Mouse (Mus musculus) cerebellum, postnatal 14 days (tissue): ENCODE results near the gene Ifit3.
"Not testable (repeated sequence)": the region's sequence is repeated elsewhere in the genome, so short reads cannot be mapped to it uniquely, and the experiment has no call there.

Experiments
- DNase-seq, 2 experiments: peaks; one replicate each; pipeline ENCODE4 v3.0.0; 2021; ENCODE audit warnings: mixed read lengths in 2 of 2

The Ifit3 gene

DNA sequence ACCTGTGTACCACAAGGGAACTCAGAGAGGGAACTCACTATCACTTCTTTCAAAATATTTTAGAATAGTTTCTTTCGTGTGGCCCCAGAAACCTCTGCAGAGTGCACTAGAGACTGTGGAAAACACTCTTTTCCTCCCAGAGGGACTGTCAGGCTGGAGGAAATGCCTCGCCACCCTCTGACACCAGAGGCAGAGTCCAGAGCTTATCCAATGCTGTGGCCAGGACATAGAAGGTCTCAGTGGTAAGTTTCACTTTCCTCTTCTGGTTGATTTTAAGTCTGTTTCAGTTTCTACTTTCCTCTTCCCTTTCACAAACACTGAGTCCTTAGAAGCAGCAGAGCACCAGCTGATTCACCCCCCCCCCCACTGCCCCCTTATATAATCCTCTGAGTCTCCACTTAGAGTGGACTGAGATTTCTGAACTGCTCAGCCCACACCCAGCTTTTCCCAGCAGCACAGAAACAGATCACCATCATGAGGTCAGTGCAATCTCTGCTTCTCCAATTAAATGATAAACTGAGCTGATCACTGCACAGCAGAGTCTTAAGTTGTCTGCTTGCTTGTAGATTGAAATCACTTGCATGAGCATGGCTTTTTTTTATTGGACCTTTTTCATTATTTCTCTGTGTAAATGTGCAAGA lies at the start of gene Ifit3:
Gene Ifit3, plus strand, starts transcription at position 406 of the 641 bp plus-strand sequence.
- DNase-seq: not testable (repeated sequence)

DNA sequence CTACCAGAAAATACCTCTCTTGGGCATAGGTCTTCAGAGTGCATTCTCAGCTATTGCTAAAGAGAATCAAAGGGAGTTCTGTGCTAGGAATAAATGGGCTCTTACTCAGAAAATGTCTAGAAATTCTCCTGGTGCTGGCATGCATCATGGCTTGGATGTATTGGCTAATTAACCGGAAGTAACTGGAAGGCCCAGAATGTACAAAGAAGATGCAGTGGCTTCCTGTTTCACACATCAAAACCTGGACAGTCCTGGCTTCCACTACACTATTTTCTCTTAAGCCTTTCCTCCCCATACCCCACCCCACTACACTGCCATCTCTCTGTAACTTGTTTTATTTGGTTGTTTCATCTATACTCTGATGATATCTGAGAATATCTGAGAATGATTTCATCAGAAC lies 43.9 kb upstream of the Ifit3 start:
- DNase-seq: no peak

DNA sequence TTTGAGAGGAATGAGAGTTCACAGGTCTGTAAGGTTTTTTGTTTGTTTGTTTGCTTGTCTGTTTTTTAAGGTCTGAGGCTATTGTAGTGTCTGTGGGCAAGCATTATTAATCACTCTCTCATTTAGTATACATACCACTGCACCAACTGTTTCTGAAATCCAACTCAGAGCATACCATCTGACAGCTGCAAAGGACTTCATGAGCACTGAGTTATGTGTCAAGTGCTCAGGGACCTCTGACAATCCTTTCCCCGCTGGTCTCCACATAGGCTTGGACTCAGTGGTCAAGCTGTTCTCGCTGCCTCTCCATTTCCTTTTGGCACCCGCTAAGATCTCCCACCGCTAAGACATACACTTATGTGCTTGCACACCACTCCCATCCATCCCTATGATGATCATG lies 37.1 kb upstream of the Ifit3 start:
- DNase-seq: no peak

DNA sequence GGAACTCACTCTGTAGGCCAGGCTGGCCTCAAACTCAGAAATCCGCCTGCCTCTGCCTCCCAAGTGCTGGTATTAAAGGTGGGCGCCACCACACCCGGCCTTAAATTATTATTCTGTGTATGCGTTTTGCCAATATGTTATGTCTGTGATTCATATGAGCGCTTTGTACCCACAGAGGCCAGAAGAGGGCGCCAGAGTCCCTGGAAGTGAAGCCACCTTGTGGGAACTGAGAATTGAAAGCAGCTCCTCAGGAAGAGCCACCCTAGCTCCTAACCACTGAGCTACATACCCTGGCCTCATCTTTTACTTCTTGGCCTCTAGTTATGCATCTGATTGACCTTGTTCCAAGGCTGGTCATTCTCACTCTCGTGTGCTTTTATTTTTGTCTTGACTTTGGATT lies 35.4 kb upstream of the Ifit3 start:
- peak; percentile 80 to 88 for DNase-seq

DNA sequence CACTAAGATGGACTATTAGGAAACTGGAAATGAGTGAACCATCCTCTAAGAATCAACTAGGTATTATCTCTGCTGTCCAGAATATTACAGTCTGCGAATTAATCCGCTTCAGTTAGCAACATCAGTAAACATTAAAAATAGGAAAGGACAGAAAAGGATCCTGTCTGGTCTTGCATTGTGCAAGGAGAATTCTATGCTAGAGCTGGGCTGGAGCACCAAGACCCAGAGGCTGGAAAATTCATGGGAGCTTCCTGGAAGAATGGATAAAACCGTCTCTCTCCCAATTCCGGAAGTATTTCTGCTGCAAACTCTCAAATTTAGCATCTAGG lies 33.2 kb upstream of the Ifit3 start:
- no peak for DNase-seq

DNA sequence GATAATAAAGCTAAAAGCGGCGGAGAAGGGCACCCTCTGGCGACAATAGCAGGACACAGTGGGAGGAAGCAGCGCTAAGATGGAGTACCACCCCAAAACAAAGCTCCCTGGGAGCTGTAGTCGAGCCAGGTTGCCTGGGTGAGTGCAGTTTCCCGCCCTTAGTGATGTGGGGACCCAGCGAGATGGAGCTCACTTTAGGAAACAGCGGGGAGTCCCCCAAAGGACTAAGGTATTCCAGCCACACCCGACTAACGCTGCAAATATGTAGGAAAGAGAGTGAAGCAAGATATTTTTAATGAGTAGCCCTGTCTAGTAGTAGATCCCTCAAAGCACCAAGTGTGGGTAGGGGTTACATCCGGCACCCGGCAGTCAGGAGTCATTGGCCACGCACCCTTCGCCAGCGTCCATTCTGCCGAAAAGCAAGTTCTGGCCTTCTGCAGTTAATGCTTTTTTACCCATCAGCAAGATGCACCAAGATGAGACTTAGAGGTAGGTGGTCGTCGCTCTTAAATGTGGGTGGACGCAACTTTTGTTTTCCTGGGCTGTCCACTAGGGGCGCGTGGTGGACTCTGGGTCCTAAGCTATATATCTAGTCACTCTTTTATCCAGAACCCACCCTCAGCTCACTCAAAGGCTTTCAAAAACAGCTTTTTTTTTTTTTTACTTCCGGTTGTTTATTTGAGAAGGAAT lies 32.7 kb upstream of the Ifit3 start, which contains the start of gene Ifit2:
Gene Ifit2, plus strand, starts transcription at position 161 of the 690 bp plus-strand sequence.
- DNase-seq: peak; percentile 67 to 71

DNA sequence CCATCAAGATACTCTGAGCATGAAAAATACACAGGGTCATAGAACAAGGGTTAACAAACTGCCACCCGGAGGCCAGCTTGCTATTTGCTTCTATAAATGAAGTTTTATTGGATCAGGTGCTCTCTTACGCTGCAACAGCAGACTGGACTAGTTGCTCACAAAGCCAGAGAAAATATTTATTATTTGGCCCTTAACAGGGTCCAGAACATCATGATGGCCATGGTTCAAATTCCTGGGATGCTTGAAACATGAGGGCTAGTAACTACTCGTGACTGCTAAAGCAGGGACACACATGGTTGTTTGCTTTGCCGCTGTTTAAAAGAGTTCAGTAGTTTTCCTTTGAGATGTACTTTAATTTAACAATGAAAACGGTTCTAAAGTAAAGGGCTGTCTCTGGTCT lies 31.4 kb upstream of the Ifit3 start:
- DNase-seq: no peak

DNA sequence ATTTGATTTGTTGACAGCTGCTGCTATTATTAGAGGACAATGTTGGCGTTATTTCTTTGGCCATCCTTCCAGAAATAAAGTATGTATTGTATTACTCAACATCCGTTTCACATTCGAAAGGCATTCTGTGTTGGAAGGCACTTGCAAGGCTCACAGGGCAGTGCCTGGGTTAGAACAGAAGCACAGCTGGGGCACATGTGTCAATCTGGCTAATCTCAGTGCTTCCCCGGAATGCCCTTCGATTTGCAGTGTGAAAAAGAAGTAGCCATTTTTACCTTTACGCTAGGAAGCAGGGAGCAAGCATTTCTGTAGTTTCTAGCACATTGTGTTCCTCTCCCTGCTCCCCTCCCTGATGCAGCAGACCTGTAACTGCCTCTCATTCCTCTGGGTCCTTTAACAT lies 30.3 kb upstream of the Ifit3 start:
- DNase-seq: no peak

DNA sequence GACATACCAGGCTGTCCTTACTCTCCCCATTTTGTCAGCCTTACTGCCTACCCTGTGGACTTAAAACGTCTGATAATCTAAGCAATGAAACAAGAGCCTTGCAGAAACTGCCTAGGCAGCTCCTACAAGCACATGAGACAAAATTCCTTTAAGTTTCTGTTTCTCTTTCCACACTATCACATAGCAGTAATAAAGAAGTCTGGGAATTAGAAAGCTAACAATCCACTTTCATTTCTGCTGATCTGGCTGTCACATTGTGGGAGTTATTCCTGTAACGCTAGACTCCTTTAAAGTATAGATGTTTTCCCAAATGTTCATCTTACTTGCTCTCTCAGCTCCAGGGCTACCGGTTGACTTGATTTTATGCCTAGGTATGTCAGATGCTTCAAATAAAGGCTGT lies 29.8 kb upstream of the Ifit3 start:
- no peak for DNase-seq

DNA sequence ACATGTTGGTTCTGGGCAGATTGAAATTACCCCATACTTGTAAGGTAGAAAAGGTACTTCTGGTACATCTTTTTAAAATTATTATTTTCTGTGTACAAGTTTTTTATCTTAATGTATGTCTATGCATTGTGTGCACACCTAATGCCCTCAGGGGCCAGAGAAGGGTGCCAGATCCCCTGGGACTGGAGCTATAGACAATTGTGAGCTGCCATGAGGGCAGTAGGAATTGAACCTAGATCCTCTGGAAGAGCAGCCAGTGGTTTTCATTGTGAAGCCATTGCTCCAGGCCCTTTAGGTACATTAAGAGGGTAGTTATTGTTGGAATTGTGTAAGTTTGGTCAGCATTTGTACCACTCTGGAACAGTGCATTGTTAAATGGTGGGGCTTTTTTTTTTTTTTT lies 29.3 kb upstream of the Ifit3 start:
- DNase-seq: no peak

DNA sequence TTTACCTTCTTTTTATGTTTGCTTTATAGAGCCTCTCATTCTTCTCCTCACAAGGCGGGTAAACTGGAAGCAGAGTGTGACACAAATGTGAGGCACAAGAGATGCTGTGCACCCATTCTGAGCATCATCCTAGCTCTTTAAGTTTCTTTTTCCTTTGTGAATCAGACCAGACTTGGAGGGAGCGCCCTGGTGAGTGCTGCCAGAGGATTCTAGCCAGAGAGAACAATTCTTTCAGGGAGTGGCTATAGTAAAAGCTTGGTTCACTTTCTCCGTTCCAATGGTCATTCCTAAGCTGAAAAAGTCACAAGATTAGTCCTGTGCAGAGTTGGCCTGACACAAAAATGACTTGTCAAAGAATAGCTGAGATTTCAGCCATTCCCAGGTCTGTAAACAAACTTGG lies 26.7 kb upstream of the Ifit3 start:
- DNase-seq: no peak

DNA sequence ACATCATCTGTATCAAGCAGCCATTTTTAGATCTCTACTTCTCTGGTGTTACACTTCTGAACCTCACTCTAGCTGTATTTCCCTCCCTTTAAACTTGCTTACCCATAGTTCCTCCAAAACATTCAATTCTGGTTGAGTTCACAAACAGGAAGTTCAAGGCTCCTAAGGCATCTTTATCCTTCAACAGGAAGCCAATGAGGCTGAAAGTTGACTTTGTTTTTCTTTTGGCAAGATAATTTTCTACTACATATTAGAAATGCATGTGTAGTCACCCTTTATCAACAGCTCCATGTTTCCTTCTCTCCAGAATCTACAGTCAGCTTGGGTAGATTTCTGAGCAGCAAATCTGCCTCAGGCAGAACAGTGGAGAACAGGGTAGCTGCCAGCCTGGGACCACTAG lies 20.8 kb upstream of the Ifit3 start:
- DNase-seq: no peak

DNA sequence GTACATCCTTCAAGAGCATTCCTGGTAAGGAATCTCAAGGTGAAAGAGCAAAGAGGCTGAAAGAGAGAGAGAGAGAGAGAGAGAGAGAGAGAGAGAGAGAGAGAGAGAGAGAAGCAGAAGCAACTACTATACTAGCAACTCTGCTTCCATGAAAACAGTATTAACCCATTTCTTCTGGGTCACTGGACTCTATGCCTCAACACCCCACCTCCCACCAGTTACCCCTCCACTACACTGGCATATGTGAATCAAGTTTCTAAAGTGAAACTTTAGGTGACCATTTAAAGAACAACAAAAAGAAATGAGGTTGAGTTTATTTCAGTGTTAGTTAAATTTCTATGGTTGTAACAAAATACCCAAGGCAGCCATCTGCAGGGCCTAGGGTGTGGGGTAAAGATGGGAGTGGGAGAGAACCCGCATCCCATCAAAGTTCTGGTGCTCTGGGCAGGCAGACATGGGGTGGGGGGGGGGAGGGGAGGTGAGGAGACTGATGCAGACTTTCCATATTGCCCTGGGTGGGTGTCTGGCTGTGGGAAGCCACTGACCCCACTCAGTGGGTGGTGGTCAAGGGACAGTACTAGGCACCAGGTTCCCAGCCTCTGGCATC lies 17.1 kb upstream of the Ifit3 start:
- no peak for DNase-seq

DNA sequence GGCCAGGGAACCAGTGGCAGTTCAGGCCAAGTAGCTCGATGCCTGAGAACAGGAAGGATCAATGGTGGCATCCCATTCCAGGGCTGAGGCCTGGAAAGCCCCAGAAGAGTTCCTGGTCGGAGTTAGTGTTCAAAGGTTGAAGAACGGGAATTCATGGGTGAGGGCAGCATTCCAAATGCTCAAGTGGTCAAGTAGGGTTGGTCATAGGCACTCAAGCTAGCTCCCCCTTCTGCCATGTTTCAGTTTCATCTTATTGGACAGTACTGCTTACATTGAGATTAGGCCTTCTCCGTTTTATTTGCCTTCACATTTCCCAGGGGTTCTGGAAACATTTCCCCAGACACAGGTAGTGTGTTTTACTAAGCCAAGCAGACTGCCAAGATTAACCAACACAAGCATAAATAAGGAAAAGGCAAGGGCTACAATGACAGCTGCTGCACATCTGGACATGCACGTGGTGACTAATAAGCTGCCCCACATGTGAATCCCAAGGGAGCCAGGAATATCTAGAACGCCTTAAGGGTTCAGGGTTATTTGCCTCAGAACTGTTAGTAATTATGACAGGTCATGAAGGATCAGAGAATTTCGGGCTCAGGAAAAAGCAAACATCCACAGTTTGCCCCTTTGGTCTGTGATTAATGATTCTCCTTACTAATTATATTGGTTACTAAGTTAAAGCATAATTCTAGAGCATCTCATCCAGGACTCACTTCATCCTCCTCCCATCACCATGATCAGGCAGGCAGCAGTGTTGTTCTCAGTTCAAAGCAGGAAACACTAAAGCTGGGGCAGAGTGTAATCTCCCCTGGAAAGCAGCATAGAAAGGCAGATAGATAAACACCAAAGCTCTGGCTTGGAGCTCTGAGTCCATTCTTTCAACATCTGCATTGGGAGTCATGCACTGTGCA lies 14.1 kb upstream of the Ifit3 start:
- no peak for DNase-seq

DNA sequence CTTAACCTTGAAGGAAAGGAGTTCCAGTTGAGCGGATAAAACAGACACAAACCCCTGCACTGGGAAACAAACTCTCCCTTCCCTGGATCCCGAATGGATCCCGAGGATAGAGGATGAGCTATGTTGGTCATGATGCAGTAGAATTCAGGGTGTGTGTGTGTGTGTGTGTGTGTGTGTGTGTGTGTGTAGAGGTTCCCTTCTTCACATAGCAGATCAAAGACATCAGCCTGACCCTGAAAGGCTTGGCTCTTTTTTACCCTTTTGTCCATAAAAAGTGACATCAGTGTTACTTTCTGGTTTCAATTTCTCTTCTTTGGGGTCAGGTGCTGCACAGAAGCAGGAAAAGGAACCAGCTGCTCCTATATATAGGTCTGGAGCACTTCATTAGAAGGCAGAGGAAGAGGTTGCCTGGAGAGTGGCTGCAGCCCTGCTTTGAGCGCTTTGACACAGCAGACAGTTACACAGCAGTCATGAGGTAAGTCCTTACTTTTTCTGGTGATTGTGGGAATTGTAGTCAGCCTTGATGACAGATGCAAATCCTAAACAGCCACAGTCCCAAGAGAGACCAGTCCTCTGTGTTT lies 13.3 kb upstream of the Ifit3 start:
- no peak for DNase-seq

DNA sequence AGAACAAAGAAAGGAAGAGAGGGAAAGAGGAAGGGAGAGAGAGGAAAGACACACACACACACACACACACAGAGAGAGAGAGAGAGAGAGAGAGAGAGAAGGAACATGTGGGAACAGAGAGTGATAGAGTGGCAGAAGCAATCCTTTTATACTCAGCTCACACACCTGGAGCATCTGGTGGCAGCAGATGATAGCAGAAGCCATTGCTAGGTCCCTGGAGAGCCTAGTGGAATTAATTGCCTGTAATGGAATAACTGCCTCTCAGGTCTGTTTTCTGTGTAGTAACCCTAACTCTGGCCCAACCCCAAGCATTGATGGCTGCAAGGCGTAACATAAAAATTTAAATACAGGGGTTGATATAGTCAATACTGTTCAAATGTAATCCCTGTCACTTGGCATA lies 12.3 kb upstream of the Ifit3 start:
- DNase-seq: no peak

DNA sequence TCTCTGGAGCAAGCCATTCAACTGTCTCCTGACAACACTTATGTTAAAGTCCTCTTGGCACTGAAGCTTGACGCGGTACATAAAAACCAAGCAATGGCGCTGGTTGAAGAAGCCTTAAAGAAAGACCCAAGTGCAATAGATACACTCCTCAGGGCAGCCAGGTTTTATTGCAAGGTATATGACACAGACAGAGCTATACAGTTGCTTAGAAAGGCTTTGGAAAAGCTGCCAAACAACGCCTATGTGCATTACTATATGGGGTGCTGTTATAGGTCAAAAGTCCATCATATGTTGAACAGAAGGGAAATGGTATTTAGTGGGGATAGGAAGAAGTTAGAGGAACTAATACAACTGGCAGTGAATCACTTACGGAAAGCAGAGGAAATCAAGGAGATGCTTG lies 9.7 kb upstream of the Ifit3 start:
- no peak for DNase-seq

DNA sequence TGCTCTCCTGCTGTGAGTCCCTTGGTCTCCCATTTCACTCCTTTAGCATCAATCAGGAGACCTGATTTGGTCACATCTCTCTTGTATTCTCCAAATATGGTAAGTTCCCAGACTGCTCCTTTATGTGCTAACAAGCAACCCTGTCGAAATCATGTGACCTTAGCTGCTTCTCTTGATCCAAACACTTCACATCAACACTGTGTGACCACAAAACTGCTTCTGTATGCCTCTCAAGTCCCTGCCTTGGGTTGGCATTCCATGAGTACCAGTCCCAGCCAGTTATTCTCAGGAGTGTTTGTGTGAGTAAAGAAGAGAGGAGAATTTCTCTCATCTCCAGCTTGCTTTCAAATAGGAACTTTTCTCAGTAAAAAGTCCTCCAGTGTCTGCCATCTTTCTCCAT lies 6.2 kb upstream of the Ifit3 start:
- DNase-seq: no peak

DNA sequence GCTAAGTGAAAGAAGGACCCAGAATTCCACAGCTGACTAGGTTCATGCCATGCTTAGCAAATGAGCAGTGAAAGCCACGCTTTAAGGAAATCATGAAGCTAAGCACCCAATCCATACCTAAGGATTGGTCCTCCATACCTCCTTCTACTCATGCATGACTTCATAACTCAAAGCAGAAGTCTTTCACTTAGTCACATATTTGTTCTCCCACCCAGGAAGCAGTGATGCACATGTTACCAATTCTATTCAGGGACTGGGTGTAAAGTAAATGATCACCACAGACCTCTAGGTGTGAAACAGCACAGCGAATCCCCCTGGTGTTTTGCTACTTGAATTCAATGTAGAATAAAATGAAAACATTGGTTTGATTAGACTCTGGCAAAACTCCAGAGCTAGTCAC lies 635 bp upstream of the Ifit3 start:
- DNase-seq: not testable (repeated sequence)

DNA sequence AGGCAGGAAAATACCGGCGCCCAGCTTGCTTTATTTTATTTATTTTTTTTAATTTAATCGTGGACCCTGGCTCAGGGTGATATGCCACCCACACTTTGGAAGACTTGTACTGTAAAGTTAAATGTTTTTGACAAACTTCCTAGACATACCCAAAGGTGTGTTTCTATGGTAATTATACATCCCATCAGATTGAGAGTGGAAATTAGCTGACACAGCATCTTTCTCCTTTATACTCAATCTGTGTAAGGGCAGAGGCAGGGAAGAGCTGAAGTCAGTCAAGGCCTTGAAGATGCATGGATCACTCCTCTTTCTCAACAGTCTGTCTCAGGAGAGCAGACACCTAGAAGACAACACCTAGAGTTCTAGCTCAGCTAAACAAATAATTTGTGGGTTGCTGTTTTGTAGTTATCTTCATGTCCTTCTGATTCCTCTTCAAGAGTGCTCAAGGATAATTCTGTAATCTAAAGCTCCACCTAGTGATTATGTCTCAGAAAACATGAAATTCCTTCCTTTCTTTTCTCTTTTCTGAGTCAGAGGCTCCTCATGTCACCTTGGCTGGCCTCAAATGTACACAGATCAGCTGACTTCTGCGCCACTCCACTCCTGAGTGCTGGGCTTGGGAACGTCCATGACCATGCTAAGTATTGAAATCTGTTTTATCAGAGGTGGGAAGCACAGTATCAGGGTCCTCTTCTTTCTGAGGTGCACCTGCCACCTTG lies 2.6 kb downstream of the Ifit3 start:
- not testable (repeated sequence) for DNase-seq

DNA sequence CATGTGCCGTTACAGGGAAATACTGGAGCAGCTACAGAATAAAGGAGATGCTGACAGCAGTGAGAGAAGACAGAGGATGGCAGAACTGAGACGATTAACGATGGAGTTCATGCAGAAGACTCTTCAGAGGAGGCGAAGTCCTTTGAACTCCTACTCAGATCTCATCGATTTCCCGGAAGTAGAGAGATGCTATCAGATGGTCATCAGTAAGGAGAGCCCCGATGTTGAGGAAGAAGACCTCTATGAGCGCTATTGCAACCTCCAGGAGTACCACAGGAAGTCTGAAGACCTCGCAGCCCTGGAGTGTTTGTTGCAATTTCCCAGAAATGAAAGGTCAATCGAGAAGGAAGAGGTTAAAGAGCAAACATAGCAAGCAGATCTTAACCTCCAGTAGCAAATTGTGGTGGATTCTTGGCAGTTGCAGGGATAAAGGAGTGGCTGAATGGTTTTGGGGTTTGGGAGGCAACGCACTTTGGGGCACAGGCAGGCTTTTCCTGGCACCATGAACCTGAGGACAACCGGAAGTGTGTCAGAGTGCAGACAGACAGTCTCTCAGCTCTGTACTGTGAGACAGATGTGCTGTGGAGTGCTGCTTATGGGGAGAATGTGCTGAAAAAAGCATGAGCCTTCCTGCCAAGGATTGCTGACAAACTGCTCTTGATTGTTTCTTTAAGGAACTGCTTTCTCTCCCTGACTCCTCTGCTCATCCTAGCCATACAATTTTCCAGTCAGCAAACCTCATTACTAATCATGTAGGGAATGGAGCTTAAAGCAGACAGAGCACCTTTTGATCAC lies 4.8 kb downstream of the Ifit3 start:
- not testable (repeated sequence) for DNase-seq

DNA sequence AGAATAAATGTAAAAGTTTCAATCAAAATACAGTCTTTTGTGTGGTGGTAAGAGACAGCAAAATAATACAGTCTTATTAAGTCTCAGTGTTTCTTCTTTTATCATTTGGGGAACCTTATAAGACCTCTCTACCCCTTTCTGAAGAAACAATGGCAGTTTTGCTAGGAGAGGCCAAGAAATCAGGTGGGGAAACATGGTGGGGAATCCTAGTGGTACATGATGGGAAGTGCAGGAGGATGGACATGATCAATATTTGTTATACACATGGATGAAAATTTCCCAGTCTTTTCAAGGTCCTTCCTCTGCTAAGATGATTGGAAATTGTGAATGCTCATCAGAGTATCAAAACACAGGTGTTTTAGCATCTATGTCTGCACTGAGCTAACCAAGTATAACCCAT lies 5.6 kb downstream of the Ifit3 start:
- DNase-seq: no peak
